Mouse (Mus musculus) testis, adult 2 months (tissue): Measurements from ENCODE around the gene Gm10490. TPM values are rescaled to one million over a fixed set of nuclear protein-coding genes. Genes with fewer than 3 reads are reported as not detected.
A peak's percentile ranks its signal among the peaks of the same experiment; 100 is the strongest.

ENCODE experiments used
- H3K27ac ChIP-seq: fragments of 200-500 bp; 2 replicates; pipeline ENCODE4 v1.5.1; 2012; ENCODE audit warnings: low read depth, low read length; ENCODE audit not compliant: control insufficient read depth, insufficient read depth
- H3K27me3 ChIP-seq: fragments of 200-500 bp; 2 replicates; pipeline ENCODE4 v1.6.1; 2012; ENCODE audit warnings: mild to moderate bottlenecking, low read length, moderate library complexity; ENCODE audit not compliant: control insufficient read depth, insufficient read depth
- H3K36me3 ChIP-seq: fragments of 200-500 bp; 2 replicates; pipeline ENCODE4 v1.6.1; 2012; ENCODE audit warnings: mild to moderate bottlenecking, low read length; ENCODE audit not compliant: control insufficient read depth, insufficient read depth
- H3K4me1 ChIP-seq: fragments of 200-500 bp; 2 replicates; pipeline ENCODE4 v1.6.1; 2012; ENCODE audit warnings: low read length; ENCODE audit not compliant: control insufficient read depth, insufficient read depth
- H3K4me3 ChIP-seq: fragments of 200-500 bp; 2 replicates; pipeline ENCODE4 v1.5.1; 2012; ENCODE audit warnings: low read depth, mild to moderate bottlenecking, low read length, moderate library complexity, mixed read lengths; ENCODE audit not compliant: control insufficient read depth
- CTCF ChIP-seq: fragments of 200-500 bp; IDR thresholded peaks from 2 replicates; pipeline ENCODE4 v1.5.1; 2012; ENCODE audit warnings: low read depth, mild to moderate bottlenecking, inconsistent platforms, low read length, moderate library complexity; ENCODE audit not compliant: control insufficient read depth, insufficient read depth, insufficient replicate concordance
- POLR2A ChIP-seq: fragments of 200-500 bp; IDR thresholded peaks from 2 replicates; pipeline ENCODE4 v1.6.1; 2012; ENCODE audit warnings: low read depth, mild to moderate bottlenecking, inconsistent platforms, low read length, moderate library complexity; ENCODE audit not compliant: control insufficient read depth
- polyA plus RNA-seq: library from polyadenylated mRNA; depleted of rRNA; stranded (reverse); fragments of >200 nt; gene quantifications from 2 replicates; pipeline ENCODE4 v1.2.3, GENCODE M21; 2012

Gene Gm10490
- polyA plus RNA-seq, 1 experiment: not detected

DNA sequence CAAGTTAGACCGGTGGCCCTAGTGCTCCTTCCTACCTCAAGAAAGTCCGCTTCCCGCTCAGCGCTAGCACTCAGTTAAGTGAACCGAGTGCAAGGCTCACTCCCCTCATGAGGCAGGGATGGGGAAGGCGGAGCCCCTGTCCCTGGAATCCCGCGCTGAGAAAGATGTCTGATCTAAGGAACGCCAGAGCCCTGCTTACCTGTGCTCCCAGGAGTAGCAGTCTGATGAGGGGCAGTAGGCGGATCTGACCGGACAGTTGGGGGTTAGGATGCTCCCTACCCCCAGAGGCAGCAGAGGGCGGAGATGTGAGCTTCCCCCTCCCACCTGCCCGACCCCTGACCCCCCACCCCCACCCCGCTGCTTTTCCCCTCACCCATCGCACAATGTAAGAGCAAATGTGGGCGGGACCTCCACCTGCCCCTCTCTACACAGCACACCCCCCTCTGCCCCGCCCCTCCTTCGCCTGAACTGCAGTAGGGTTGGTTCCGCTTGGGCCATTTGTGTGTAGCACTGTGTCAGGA lies 19.0 kb downstream of the Gm10490 start, which contains the start of gene Eras:
Gene Eras (minus strand): TSS at position 338 of the 521 bp plus-strand sequence.
- Histone ChIP-seq H3K36me3 (no peaks in the 10 kb centered on the region), H3K27me3 (no peaks in the 10 kb centered on the region), H3K4me1 (peaks cover 12% of the 10 kb centered on the region), H3K27ac (no peak within 1 kb of the TSS; the same call in 1 of the 2 replicates), H3K4me3 (peak within 1 kb of the TSS; percentile 29)
- TF ChIP-seq POLR2A: no peak
- no peak for TF ChIP-seq CTCF

DNA sequence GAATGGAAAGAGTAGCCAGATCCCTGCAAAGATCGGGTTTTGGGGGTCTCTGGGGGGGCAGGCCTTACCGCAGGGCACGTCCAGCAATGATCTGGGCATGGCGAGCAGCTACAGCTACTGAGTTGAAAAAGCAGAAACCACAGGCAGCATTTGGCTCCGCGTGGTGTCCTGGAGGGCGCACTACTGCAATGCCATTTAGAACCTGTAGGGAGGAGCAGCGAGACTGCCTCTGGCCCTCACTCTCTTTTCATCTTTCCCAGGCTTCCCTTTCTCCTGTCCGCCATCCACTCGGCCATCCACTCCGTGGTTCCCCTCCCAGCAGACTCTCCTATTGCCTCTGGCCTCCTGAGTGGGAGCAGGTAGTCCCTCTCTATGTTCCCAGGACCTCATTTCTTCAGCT lies 27.5 kb downstream of the Gm10490 start:
- TF ChIP-seq POLR2A (no peak), CTCF (no peak)
- Histone ChIP-seq H3K27ac (no peak overlapping the region), H3K4me1 (no peaks in the 10 kb centered on the region), H3K4me3 (no peak overlapping the region), H3K27me3 (no peaks in the 10 kb centered on the region), H3K36me3 (no peaks in the 10 kb centered on the region)

DNA sequence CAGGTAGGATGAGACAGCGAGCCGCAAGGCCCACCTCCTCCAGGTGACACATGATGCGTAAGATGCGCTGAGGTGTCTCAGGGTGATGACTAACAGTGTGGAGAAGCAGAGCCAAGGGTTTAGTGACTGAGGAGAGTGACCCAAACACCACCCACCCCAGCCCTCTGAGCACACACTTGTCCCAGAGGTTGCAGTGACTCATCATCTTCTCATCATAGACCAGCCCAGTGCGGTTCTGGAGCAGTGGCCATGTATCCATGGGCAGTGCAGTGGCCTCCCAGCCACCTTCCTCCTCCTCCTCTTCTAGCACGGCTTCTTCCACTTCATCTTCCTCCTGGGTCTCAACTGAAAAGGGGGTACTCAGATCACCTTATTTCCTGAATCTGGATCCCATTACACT lies 28.3 kb downstream of the Gm10490 start:
- Histone ChIP-seq H3K36me3 (no peaks in the 10 kb centered on the region), H3K27ac (no peak overlapping the region), H3K4me1 (no peaks in the 10 kb centered on the region), H3K27me3 (no peaks in the 10 kb centered on the region), H3K4me3 (no peak overlapping the region)
- TF ChIP-seq POLR2A: no peak
- TF ChIP-seq CTCF: no peak

DNA sequence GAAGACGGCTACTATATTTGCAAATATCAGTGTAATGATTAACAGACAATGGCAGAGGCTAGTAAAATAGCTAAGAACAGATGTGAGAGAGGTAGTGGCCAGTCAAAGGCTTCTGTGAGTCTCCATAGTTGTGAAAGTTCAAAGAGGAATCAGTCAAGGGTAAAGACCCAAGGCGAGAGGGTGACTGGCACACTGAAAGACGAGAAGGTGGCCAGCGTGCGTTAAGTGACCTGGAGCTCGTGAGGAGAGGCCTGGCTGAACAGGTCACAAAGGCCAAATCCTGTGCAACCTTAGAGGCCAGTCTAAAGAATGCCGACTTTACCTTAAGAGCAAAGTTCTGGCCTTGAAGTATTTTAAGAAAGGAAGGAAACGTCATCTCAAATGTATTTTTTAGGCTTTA lies 36.3 kb downstream of the Gm10490 start:
- Histone ChIP-seq H3K27me3 (no peaks in the 10 kb centered on the region), H3K36me3 (no peaks in the 10 kb centered on the region), H3K27ac (no peak overlapping the region), H3K4me3 (no peak overlapping the region), H3K4me1 (peaks cover 9% of the 10 kb centered on the region)
- TF ChIP-seq CTCF (no peak), POLR2A (no peak)

DNA sequence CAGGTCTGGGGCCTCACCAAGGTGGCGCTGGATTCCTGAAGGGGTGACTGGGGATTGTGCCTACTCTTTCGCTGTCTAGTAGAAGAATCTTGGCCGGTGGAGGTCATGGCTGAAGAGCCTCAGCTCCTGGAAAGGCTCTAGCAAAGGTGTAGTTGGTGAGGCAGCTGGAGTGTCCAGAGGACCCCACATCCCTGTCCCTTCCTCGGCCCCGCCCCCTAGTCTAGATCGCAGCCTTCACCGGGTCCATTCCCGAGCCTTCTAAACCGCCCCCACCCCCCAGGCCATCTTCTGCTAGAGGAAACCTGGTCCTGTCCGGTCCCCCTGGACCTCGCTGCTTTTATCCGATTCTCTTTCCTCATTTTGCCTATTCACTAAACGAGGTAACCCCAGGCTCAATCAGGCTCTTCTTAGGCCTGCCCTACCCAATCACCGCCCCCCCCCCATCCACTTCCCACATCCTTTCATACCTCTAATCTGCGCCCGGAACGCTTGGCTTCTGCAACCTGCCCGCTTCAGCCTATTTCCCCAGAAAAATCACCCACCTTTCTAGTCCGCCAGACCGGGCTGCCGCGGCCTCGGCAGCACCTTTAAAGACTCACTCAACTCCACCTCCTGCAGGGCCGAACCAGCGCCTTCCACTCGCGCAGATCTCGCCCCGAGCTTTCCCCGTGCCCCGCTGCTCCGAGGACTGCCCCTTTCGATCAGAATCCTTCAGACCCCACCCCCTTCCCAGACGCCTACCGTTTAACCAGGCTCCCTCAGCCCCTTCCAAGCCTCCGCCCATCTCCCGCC lies 38.0 kb downstream of the Gm10490 start, which contains the start of gene Hdac6:
Gene Hdac6 (minus strand): TSS at position 782 of the 792 bp plus-strand sequence.
- Histone ChIP-seq H3K36me3 (no peaks in the 10 kb centered on the region), H3K27me3 (no peaks in the 10 kb centered on the region), H3K27ac (peak within 1 kb of the TSS; percentile 69), H3K4me1 (peaks cover 9% of the 10 kb centered on the region), H3K4me3 (peak within 1 kb of the TSS; percentile 85)
- TF ChIP-seq CTCF: no peak
- peak; percentile 53; the same call in 1 of the 2 replicates for TF ChIP-seq POLR2A

DNA sequence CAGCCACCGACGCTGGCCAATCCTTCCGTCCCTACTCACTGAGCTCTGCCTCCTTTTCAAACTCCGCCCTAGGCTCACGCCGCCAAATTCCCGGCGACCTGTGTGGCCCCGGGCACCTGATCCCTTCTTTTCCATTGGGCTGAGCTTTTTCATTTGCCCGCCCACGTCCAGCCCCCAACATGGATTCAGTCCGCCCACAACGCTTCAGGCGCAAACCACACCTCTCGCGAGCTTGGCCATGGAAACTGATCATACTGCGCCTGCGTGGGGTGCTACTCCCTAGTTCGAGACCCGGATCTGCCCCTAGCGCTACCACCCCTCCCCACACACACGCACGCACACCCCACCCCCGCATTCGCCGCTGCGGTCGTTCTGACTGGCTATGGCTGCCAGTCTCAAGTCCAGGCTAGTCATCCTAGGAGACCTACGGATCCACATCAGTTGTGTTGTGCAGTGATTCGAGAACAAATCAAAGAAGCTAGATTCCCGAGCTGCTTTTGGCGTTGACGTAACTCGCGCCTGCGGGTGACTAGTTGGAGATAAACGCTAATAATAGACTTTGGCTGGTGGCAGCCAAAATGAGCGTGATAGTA lies 38.7 kb downstream of the Gm10490 start:
- Histone ChIP-seq H3K27ac (peak overlapping the region; percentile 65), H3K36me3 (no peaks in the 10 kb centered on the region), H3K4me1 (peaks cover 9% of the 10 kb centered on the region), H3K27me3 (no peaks in the 10 kb centered on the region), H3K4me3 (peak overlapping the region; percentile 85)
- no peak for TF ChIP-seq CTCF
- no peak; the same call in 1 of the 2 replicates for TF ChIP-seq POLR2A

DNA sequence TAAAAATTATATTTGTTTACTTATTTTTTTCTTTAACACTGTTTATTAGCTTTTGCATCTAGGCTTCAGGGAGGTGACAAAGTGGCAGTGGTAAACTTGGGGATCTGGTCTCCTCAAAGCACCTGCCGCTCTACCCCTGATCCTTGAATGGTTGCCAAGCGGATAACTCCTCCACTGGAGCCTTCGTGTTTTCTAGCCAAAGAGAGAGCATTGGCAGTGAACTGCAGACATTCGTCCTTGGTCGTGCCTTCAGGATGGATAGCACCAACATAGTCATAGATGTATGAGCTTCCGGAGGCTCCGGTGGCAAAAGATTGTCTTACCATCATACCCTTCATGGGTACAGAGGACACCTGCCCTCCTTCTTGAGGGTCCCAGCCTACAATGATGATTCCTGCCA lies 40.7 kb downstream of the Gm10490 start:
- Histone ChIP-seq H3K4me1 (peaks cover 9% of the 10 kb centered on the region), H3K36me3 (no peaks in the 10 kb centered on the region), H3K27me3 (no peaks in the 10 kb centered on the region), H3K4me3 (no peak overlapping the region), H3K27ac (no peak overlapping the region)
- TF ChIP-seq POLR2A (no peak), CTCF (no peak)
